Comparison of ENCODE assay signal across 7 mouse cellular contexts in genomic region chr17:34188010-34188409, GRCm38 (mm10). TPM values are rescaled to one million over a fixed set of nuclear protein-coding genes. Genes with fewer than 3 reads are reported as not detected.
A peak's percentile ranks its signal among the peaks of the same experiment; 100 is the strongest.
DNase-seq lines count a peak whose midpoint lies in the region; ATAC-seq lines count a peak whose summit lies in the region.

No protein-coding gene starts in this region.

- no peaks in the 10 kb centered on the region for H3K9me3 ChIP-seq in embryonic facial prominence, embryonic 15.5 days (replicated peaks)
- H3K9me3 ChIP-seq in hindbrain, embryonic 14.5 days (ENCODE audit: control insufficient read depth, low read length): no peaks in the 10 kb centered on the region
- no peaks in the 10 kb centered on the region for H3K9me3 ChIP-seq in midbrain, embryonic 10.5 days (replicated peaks)

- H3K4me2 ChIP-seq in embryonic facial prominence, embryonic 15.5 days (replicated peaks): peak overlapping the region; percentile 95
- peak overlapping the region; percentile 77 for H3K4me2 ChIP-seq in hindbrain, embryonic 14.5 days (replicated peaks)

- no peak for ATAC-seq in embryonic facial prominence, embryonic 15.5 days (ENCODE audit: insufficient number of reproducible peaks, low FRiP score, low TSS enrichment, low read depth)
- ATAC-seq in hindbrain, embryonic 14.5 days (ENCODE audit: low FRiP score): no peak

- WGBS in embryonic facial prominence, embryonic 15.5 days: 2% methylated on average over 20 of the region's 20 CpGs
- 4% methylated on average over 20 of the region's 20 CpGs for WGBS in hindbrain, embryonic 14.5 days
- 3% methylated on average over 20 of the region's 20 CpGs for WGBS in midbrain, embryonic 10.5 days

- peaks cover 16% of the 10 kb centered on the region for H3K4me1 ChIP-seq in embryonic facial prominence, embryonic 15.5 days
- peaks cover 13% of the 10 kb centered on the region for H3K4me1 ChIP-seq in hindbrain, embryonic 14.5 days (replicated peaks; ENCODE audit: control insufficient read depth, insufficient read depth, low read length)
- peaks cover 20% of the 10 kb centered on the region for H3K4me1 ChIP-seq in midbrain, embryonic 10.5 days

- H3K9ac ChIP-seq in embryonic facial prominence, embryonic 15.5 days: peak overlapping the region; percentile 55
- peak overlapping the region; percentile 32 for H3K9ac ChIP-seq in hindbrain, embryonic 14.5 days

- peak overlapping the region; percentile 63 for H3K4me3 ChIP-seq in embryonic facial prominence, embryonic 15.5 days (replicated peaks)
- peak overlapping the region; percentile 36 for H3K4me3 ChIP-seq in hindbrain, embryonic 14.5 days (replicated peaks; ENCODE audit: low read length)
- peak overlapping the region; percentile 52 for H3K4me3 ChIP-seq in midbrain, embryonic 10.5 days

- no peaks in the 10 kb centered on the region for H3K36me3 ChIP-seq in embryonic facial prominence, embryonic 15.5 days
- no peaks in the 10 kb centered on the region for H3K36me3 ChIP-seq in hindbrain, embryonic 14.5 days (replicated peaks; ENCODE audit: control insufficient read depth, insufficient read depth)
- H3K36me3 ChIP-seq in midbrain, embryonic 10.5 days: no peaks in the 10 kb centered on the region

- peak overlapping the region; percentile 82 for H3K27ac ChIP-seq in embryonic facial prominence, embryonic 15.5 days (replicated peaks)
- no peak overlapping the region for H3K27ac ChIP-seq in hindbrain, embryonic 14.5 days
- no peak overlapping the region for H3K27ac ChIP-seq in midbrain, embryonic 10.5 days (replicated peaks)

- peak; percentile 31 to 64 for DNase-seq in urinary bladder, adult 18-20 months (ENCODE audit: low spot score in 2 of 2)
- no peak for DNase-seq in urinary bladder, postnatal 4 days (ENCODE audit: low spot score in 2 of 2)
- no peak for DNase-seq in hindbrain, embryonic 14.5 days (ENCODE audit: low spot score)
- DNase-seq in midbrain, embryonic 10.5 days (ENCODE audit: low spot score): peak; percentile 34
- peak; percentile 31 for DNase-seq in urinary bladder, postnatal 25 days (ENCODE audit: low spot score)
- no peak for DNase-seq in layer of hippocampus, adult 9-10 months (ENCODE audit: low spot score)

- H3K27me3 ChIP-seq in embryonic facial prominence, embryonic 15.5 days: peaks cover 38% of the 10 kb centered on the region
- peaks cover 68% of the 10 kb centered on the region for H3K27me3 ChIP-seq in hindbrain, embryonic 14.5 days (ENCODE audit: control insufficient read depth, insufficient read depth, low read length)
- peaks cover 99% of the 10 kb centered on the region for H3K27me3 ChIP-seq in midbrain, embryonic 10.5 days (ENCODE audit: low read depth, poor library complexity, severe bottlenecking)

RNA-seq across cellular contexts. Expression of gene Psmb9, which starts 0.4 kb away (rescaled TPM):
- polyA plus RNA-seq in embryonic facial prominence, embryonic 15.5 days (2015; fragmentation: Nextera tagmentation; extraction: Ambion mirVana): 3.3 and 4.4 TPM in 2 replicates
- 0.95 and 1.2 TPM in 2 replicates for polyA plus RNA-seq in hindbrain, embryonic 14.5 days (2014; fragmentation: Nextera tagmentation; extraction: Ambion mirVana)
- polyA plus RNA-seq in midbrain, embryonic 10.5 days (2016; fragmentation: Nextera tagmentation; extraction: Ambion mirVana): 0.49 and 0.52 TPM in 2 replicates

RNA-seq across cellular contexts. Expression of gene Tap1, which starts 0.7 kb away (rescaled TPM):
- polyA plus RNA-seq in embryonic facial prominence, embryonic 15.5 days (2015; fragmentation: Nextera tagmentation; extraction: Ambion mirVana): 10.7 and 11.9 TPM in 2 replicates
- 2.2 and 2.6 TPM in 2 replicates for polyA plus RNA-seq in hindbrain, embryonic 14.5 days (2014; fragmentation: Nextera tagmentation; extraction: Ambion mirVana)
- polyA plus RNA-seq in midbrain, embryonic 10.5 days (2016; fragmentation: Nextera tagmentation; extraction: Ambion mirVana): 0.93 and 1.3 TPM in 2 replicates

RNA-seq across cellular contexts. Expression of gene Psmb8, which starts 9.5 kb away (rescaled TPM):
- 10.0 and 11.2 TPM in 2 replicates for polyA plus RNA-seq in embryonic facial prominence, embryonic 15.5 days (2015; fragmentation: Nextera tagmentation; extraction: Ambion mirVana)
- polyA plus RNA-seq in hindbrain, embryonic 14.5 days (2014; fragmentation: Nextera tagmentation; extraction: Ambion mirVana): 3.6 and 3.8 TPM in 2 replicates
- 1.4 and 3.0 TPM in 2 replicates for polyA plus RNA-seq in midbrain, embryonic 10.5 days (2016; fragmentation: Nextera tagmentation; extraction: Ambion mirVana)

RNA-seq across cellular contexts. Expression of gene Tap2, which starts 15.3 kb away (rescaled TPM):
- polyA plus RNA-seq in embryonic facial prominence, embryonic 15.5 days (2015; fragmentation: Nextera tagmentation; extraction: Ambion mirVana): 6.4 and 7.5 TPM in 2 replicates
- polyA plus RNA-seq in hindbrain, embryonic 14.5 days (2014; fragmentation: Nextera tagmentation; extraction: Ambion mirVana): 0.72 and 1.6 TPM in 2 replicates
- polyA plus RNA-seq in midbrain, embryonic 10.5 days (2016; fragmentation: Nextera tagmentation; extraction: Ambion mirVana): 0.53 and 0.63 TPM in 2 replicates

RNA-seq across cellular contexts. Expression of gene H2-DMb1, which starts 35.1 kb away (rescaled TPM):
- polyA plus RNA-seq in embryonic facial prominence, embryonic 15.5 days (2015; fragmentation: Nextera tagmentation; extraction: Ambion mirVana): 3.2 and 3.8 TPM in 2 replicates
- polyA plus RNA-seq in hindbrain, embryonic 14.5 days (2014; fragmentation: Nextera tagmentation; extraction: Ambion mirVana): 0.72 and 0.76 TPM in 2 replicates
- polyA plus RNA-seq in midbrain, embryonic 10.5 days (2016; fragmentation: Nextera tagmentation; extraction: Ambion mirVana): 0.39 TPM in 1 of 2 replicates, not detected in the other

Comparison
In these comparisons a context has a peak if more than half of its experiments do, and no peak if none do; other contexts are left out.
1. DNase-seq: peak in urinary bladder, adult 18-20 months (2 of 2), midbrain, embryonic 10.5 days (single experiment) and urinary bladder, postnatal 25 days (single experiment); none in urinary bladder, postnatal 4 days (0 of 2), hindbrain, embryonic 14.5 days (single experiment) and layer of hippocampus, adult 9-10 months (single experiment).
2. Peak in every context shown above with its lines, with median percentiles within 50 percentile points of each other: H3K4me3 ChIP-seq.